Mouse (Mus musculus) heart, adult 8-10 months (tissue): Measurements from ENCODE around the gene Cry2. TPM values are rescaled to one million over a fixed set of nuclear protein-coding genes. Genes with fewer than 3 reads are reported as not detected.
"Not testable (repeated sequence)": the region's sequence is repeated elsewhere in the genome, so short reads cannot be mapped to it uniquely, and the experiment has no call there.

ENCODE experiments used
- DNase-seq: peaks from one replicate; pipeline ENCODE4 v3.0.0; 2022; ENCODE audit warnings: low spot score
- total RNA-seq, 4 experiments: library from RNA; stranded (reverse); gene quantifications; 2 replicates each; pipeline ENCODE4 v1.2.4; 2022

The Cry2 gene
- total RNA-seq, 4 experiments from 2014 or later: 22.6 to 35.6 (median 32.8) TPM

DNA sequence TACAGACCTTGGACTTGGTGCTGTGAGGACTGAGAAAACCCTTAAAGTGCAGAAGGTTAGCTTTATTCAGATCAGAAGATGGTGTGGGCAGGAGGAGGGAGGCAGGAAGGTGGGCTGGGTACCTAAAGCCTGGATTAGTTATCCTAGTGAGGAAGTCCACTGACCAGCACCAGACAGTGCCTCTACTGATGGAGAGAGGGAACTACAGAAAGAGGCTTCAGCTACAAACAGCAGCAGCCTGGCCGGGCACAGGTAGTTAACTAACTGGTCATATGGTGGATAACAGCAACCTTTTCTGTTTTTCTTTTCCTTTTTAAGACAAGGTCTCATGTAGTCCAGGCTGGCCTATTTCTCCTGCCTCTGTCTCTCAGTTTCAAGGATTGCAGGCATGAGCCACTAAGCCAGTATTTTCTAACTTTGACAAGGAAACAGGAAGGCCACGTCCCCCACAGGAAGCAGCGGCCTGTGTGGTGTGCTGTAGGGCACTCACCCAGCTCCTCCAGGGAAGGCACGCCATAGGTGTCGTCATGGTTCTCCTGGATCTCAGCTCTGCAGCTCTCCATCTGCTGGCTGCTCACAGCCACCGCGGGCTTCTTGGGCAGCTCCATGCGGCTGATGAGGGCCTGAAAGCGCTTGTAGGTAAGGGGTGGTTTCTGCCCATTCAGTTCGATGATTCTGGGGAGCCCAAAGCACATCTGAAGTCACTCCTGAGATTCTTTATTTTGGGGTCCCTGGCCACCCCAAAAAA lies 11.3 kb downstream of the Cry2 start:
- DNase-seq: no peak

DNA sequence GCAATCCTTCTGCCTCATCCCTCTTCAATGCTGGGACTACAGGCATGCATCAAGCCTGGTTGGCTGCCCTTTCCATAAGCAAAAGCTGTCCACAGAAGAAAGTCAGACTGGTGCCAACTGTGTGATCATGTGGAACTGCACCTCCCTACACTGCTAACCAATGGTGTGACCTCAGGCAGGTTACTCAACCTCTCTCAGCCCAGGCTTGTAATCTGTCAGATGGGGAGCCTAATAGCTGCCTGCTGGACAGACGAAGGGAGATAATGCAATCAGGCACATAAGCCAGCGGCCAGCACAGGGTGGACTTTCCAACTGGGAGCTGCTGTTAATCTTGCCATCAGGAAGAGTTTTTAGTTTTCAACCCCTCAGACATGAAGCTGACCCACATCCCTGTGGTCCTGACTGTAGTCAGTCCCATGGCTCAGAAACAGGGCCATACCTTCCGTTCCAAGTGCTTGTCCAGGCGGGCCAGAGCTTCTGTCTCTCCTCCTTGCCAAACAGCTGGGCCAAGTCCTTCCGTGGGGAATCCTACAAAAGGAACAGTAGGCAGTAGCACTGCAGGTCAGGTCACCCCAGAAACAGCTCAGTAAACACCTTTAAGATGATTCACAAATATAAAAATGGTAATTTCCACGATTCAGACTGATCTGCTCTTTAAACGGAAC lies 12.0 kb downstream of the Cry2 start:
- DNase-seq: no peak

DNA sequence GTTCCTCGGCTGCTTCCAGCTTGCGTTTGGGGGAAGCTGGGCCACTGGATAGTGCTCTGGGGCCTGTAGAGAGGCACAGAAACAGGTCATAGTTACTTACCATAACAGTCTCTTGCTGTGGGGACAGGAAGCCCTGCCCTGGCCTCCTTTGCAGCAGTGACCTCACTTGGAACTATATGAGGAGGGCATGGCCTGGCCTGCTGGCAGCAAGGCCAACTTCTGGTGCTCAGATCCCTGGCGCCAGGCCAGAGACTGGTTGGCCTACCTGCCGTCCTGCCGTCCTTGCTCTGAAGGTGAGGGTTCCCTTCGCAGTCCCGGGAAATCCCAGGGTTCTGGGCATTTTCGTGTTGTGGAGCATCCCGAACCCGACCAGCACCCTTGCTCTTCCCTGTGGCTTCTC lies 22.1 kb downstream of the Cry2 start:
- DNase-seq: no peak

DNA sequence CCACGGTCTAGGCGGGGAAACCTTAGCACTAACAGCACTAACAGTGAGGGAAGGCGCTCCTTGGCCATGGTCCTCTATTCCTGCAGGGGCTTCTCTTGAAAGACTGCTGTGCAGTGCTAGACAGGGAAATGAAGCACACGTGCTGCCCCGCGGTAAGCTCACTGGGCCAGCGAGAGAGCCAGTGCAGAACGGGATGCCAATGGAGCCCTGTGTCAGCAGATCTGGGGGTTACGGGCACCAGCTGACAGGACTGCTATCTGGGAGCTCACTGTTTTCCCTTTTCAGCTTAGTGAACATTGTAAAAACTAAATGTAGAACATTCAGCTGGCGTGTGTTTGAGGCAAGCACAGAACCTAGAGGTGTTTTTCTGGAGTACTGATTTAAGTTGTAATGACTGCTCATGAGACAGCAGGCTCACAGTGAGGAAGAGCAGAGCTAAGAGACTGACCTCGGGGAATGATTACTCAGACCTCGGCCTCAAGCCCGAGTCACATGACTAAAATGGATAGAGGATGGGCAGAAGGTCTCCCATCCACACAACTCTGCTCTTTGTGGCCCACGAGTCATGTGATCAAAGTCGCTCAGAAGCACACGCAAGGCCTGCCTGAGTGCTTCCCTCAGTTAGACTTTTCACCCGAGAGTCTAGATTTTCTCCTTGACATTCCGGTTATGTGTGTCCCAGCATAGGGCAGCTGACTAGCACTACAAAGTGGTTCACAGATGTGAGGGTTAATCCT lies 25.4 kb downstream of the Cry2 start:
- no peak for DNase-seq

DNA sequence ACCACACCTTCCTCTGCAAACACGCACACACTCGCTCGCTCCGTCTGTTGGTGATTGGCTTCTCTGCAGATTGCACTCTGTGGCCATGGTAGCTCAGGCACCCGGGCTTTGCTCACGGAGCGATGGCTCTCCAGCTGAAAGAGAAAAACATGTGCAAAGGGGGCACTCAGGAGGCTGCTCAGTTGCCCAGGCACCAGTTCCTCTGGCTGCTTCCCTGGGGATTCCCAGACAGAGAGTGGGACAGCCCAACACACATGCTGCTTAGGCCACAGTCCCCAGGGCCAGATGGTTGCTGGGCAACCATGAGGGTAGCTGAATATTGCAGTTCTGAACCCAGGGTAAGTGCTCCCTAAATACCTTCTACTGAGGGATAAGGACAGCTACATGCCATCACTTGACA lies 28.2 kb downstream of the Cry2 start:
- DNase-seq: no peak

DNA sequence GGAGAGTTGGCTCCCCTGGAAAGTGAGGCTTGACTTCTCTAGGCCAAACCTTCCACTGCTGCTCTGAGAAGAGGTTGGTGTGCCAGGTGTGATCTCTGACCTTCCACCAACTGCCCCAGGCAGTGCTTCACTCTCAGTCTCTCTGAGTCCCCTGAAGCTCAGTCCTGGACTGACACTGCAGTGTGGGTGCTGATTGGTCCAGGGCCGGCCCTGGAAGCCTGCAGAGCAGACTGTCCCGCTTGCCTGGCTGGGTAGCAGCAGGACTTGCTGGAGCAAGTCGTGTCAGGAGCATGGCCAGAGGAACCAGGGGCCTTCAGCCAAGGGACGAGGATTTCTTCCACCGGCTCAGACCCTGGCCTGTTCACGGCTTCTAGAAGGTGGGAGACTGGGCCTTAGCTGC lies 29.1 kb downstream of the Cry2 start:
- DNase-seq: no peak

DNA sequence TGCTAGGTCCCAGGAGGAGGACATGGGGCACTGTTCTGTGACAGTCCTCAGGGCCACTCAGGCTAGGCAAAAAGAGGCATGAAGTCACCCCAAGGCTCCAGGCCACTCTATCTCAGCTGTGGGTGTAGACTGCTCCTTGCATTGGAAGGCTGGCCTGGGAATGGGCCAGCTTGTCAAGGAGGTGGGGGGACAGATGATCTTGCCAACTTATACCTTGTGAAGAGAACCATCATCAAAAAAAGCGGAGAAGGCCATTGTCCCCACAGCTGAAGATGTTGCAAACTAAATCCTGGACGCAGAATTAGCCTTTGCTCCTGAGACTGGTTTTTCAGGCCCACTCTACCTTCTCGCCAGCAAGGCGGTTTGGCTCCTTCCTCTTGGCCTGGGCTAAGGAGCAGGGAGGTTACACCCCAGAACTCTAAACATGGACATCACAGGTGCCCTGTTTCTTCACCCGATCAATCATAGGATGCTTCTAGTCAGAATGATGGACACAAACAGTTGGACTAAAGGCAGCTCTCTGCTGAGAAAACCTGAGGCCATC lies 30.0 kb downstream of the Cry2 start:
- no peak for DNase-seq

DNA sequence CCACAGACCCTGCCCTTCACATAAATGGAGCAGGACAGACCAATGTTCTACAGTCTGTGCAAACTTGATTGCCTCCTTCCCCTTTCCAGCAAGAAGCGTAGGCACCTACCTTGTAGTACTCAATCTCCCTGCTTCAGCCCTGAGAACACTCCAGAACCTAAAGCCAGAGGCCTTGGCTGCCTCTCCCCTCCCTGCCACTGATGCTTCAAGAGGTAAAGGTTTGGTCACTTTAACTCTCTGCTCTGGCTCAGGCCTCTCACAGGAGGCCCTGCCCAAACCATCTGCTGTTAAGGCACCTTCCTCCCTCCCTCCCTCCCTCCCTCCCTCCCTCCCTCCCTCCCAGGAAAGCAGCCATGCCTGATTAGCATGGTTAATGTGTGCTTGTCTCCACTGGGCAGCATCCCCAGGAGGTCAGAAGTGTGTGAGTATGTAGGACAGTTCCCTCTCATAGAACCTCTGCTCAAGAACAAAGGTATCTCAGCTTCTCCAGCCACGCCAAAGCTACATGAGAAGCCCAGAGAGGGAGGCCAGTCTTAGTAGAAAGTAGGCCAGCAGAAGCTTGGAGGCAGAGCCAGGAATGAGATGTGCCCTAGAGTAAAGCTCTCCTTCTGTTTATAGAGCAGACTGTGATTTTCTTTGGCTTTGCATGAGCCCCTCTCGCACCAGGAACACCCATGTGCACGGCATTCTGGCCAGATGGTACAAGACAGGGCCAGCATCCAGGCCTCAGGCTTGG lies 31.1 kb downstream of the Cry2 start:
- no peak for DNase-seq

DNA sequence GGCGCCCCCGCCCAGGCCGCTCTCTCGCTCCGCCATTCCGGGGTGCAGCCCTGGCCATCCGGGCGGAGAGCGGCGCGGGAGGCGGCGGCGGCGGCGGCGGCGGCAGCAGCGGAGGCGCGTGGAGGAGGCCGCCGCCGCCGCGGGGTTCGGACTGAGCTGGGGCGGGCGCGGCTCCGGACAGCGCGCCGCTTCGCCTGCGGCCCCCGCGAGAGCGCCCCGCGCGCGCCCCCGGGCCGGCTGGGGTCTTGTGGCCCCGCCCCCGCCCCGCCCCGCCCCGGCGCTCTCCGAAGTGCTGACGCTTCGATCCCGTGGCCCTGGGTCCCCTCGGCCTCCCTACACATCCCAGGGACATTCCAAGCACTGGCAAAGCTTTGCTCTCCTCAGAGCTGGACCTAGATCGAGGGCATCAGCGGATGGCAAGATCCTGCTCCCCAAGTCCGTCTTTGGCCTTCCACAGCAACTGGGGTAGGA lies 32.7 kb downstream of the Cry2 start, which contains the start of gene Mapk8ip1:
Mapk8ip1 (minus strand) TSS at position 173 of the 471 bp plus-strand sequence.
- DNase-seq: no peak

DNA sequence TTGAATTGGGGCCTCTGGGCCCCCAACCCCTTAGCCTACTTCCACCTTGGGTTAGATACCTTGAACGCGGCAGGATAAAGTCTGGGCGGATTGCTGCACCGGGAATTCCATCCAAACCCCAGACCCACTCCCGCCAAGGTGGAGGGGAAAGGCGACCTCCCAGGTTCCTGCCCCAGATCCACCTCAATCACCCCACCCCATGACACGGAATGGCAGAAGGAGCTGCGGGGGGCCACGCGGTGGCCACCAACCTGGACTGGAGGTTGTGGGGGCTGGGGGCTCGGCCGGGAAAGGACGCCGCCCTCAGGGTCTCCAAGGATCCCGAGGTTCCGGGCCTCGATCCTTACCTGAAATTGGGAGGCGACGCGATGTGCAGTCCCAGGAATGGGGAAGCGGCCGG lies 33.2 kb downstream of the Cry2 start:
- DNase-seq: no peak

DNA sequence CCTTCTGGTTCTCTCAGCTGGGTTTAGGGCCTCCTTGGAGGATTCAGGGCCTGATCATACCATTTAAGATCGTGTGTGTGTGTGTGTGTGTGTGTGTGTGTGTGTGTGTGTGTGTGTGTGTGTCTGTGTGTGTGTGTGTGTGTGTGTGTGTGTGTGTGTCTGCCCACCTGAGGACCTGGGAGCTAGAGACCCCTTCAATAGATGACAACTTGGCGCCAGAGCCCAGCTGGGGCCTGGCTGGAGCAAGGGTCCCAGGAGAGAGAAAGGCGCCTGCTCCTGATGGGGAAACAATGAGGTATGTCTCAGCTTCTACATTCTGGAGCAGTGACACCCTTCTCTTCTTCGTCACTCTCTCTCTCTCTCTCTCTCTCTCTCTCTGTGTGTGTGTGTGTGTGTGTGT lies 34.0 kb downstream of the Cry2 start:
- DNase-seq: not testable (repeated sequence)

DNA sequence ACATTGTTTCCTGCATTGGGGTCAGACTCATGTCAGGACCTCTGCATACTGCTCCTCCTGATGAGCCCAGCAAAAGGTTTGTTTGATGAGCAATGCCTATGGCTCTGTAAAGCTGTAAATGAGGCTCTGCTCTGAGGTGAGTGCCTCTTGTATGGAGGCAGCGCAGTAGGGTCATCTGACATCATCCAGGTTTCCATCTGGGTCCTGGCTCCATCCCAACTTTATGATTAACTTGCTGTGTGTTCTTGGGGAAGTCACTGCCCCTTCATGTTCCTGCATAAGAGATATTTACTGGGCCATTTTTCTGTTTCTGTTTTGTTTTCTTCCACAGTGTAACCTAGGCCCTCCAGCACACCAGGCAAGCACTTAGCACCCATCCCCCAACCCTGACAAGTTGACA lies 36.4 kb downstream of the Cry2 start:
- DNase-seq: no peak

DNA sequence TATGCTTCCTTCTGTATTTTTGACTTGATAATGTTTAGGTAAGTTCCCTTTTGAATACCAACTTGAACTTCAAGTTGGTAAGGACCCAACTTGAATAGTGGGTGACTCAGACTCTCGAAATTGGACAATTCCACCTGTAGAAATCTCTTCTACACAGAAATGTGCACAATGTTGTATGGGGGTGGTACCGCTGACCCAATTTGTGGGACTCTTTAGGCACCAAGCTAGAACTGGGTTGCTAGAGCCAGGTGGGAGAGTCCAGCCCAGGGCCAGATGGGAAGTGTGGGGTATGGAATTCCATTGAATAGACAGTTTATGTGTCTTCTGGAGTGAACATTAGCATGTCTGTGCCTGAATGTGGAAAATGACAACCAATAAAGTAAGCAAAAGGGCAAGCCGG lies 38.3 kb downstream of the Cry2 start:
- no peak for DNase-seq

DNA sequence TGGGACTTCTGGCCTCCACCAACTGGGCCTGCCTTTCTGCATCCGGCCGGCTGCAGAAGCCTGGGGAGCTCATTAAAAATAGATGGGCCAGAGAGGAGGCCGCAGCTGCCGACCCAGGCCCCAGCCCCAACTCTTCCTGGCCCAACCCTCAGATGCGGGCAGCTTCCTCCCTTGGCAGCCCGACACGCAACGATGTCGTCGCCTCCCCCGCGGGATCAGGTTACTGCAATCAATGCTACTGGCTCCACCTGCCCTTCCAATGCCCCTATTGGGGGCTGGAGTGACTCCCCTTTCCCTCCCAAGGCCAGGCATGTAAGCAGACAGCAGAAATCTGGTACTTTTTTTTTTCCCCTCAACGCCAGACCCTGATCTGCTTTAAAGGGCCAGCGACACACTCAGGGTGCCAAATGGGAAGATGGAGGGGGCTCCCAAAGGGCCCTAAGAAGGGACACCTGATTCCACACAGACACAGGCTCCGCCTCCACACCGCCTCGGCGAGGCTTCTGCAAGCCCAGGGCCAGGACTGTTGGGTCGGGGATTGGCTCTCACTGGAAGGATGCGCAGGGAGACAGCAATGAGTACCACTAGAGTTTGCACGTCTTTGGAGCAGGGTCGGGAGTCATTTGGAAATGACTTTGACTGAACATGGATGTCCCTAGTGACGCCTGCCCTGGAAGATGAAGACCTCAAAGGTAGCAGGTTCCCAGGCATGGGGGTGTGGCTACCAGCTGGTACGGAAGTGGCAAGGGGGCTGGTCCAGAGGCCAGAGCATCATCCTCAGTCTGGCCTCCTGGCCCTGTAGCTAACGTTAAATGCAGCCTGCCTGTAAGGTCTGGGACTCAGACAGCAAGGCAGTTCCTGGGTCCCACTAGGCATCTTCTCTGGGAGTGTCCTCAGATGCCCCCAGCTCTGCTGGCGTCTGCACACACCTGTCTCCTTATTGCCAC lies 41.3 kb downstream of the Cry2 start:
- DNase-seq: no peak

DNA sequence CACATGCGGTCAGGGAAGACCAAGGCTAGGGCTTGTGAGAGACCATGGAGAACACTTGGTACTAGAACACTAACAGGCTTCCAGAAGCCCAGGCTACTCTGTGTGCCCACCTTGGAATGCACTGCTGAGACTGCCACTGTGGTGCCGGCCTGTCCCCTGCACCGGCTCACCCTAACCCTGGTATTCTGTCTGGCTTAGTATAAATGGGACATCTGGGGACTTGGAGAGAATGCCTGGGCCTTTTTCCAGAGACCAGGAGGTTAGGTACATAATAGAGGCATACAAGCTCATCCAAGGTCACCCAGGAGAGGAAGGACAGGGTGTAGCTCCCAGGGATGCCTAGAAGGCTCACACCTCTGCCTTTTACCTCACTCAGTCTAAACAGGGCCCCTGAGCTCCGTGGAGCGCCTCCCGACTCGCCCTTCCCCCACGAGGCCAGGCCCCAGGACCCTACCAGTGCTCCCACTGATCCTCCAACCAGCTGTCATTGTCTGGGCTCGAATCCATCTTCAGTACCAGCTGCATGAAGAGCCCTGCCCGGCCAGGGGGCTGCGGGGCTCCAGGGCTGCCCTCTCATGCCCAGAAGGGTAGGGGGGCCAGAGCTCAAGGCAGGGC lies 42.0 kb downstream of the Cry2 start:
- DNase-seq: no peak

DNA sequence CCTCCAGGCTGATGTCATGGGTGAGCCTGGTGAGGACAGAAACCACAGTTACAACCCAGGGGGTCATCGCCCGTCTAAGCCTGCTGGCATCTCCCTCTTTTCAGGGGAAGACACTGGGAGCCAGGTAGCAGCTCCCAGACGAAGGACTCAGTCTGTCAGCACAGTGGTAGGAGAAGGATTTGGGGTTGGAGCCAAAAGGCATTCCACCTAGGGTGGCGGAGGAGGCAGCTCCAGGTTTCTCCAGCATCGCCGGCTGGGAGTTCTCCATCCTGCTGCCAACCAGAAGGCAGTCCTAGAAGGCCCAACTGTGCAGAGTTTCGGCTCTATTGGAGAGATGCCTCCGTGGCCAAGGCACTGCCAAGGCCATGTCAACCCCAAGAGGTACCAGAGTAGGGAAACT lies 42.7 kb downstream of the Cry2 start:
- no peak for DNase-seq

DNA sequence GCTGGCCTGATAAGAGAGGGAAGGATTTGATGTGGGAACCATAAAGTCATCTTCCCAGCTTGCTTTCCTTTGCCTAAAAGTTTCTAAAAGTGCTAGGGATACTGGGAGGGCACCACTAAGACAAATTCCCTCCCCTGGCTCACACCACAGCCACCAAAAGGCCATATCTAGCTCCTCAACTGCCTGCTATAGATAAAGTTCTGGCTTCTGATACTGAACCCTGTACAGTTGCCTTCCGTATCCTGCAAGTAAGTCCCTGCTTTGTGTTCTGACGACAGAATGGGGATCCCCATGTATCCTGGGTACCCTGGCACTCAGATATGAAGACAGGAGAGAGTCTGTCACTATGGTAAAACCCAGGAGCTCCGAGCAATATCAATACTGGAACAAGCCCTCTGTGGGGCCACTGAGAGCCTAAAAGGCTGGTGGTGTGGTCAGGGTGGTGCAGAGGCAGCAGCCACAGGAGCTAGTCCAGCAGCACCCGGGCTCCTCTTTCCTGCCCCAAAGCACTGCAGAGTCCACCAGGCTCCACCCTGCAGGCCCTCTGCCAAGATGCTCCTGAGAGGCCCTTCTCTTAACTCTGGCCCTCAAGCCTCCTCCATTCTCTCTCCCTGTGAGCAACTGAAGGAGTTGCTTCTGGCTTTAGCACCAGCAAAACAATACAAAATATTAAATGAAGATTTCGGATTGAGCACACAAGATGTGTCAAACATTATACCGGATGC lies 43.5 kb downstream of the Cry2 start:
- DNase-seq: no peak

DNA sequence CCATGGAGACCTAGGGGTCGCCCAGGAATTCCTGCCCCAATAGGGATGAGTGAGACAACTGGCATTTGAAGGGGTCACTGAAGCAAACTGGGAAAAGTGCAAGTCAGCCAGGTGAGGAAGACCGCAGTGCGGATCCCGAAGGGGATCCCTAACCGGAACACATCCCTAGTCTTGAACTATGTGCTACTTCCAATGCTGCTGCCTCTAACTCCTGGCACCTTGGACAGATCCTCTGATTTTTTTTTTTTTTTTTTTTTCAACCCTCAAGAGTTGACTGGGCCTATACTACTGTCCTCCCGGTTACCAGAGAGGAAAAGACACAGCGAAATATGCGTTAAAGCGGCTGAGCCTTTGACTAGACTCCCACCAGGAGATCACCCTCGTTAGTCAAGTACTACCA lies 44.2 kb downstream of the Cry2 start:
- DNase-seq: no peak

DNA sequence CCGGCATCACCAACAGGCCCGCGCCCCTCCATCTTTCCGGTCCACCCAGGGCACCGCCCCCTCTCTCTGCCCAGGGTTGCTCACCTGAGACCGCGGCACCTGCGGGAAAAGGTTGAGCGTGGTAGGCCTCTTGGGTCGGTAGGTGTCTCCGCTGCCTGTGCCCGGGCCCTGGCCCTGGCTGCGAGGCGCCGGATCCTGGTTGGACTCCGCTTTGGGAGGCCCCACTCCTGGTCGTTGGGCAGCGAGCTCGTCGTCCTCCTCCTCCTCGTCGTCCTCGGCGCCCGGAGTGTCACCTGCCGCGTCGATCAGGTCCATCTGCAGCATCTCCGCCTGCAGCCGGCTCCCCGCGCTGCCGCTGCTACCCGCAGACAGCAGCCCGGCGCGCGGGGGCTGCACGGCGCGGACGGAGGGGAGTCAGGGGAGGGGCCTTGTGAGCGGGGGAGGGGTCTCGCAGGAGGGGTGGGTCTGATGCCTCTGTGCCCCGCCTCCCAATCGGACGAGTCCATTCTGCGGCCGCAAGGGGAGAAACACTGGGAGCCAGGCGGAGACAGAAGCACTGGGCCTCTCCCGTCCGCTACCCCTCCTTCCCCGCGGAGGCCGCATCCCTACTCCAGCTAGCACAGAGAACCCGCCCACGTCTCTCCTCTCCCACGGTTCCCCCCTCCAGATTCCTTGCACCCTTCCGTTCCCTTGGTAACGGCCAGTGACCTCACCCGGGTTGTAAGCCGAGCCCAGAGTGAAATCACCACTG lies 44.8 kb downstream of the Cry2 start:
- peak; percentile 82 for DNase-seq
